Mouse (Mus musculus): ENCODE data around the gene Pde4dip.

Gene Pde4dip

DNA sequence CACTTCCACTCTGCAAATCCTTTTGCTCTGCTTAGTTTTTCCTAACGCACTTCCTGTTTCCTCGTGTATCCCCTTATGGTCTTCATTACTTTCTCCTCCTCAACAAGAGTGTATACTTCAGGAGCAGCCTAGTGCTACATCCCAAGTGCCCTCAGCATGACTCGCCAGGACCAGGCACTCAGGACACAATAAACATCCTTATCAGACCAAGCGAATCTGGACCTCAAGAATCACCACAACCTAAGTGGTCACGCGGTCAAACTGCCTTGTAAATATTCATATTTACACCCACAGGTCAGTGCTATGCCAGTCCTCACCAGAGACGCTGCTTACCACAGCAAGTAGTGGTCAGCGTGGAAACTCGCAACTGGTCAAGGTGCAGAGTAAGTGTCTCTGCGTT lies 139.7 kb downstream of the Pde4dip start:
- DNase-seq: no peak

DNA sequence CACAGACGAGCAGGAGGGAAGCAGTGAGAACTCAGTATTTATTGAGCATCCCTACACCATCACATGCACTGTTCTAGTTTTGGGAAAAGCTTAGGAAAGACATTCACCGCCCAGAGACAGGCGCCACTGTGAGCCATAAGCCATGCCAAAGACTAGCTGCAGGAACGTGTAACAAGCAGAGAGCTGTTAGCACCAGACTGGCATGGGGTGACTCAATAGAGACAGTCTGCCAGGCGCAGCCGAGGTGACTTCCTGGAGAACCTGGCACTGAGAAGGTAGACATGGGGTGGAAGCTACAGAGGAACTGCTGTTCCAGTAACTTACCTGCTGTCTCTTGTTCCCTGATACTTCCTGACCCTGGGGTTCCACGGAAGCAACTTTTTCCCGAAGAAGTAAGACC lies 145.7 kb downstream of the Pde4dip start:
- DNase-seq: no peak

DNA sequence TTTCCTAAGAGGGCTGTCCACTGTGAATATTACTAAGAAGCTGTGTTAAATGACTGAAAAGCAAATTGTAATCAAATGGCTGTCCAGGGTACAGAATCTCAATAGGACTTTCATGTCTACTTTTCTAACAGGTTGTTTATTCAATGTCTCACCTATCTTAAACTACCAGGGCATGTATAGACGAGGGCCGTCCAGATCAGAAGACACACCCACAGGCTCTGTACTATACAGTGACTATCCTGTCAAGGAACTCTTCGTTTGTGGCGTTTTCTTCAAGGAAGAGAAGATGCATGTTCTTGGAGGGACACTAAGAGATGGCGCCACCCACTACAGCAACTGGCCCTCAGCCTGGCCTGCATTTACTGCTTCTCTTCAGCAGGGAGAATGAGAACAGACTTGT lies 152.9 kb downstream of the Pde4dip start:
- no peak for DNase-seq

DNA sequence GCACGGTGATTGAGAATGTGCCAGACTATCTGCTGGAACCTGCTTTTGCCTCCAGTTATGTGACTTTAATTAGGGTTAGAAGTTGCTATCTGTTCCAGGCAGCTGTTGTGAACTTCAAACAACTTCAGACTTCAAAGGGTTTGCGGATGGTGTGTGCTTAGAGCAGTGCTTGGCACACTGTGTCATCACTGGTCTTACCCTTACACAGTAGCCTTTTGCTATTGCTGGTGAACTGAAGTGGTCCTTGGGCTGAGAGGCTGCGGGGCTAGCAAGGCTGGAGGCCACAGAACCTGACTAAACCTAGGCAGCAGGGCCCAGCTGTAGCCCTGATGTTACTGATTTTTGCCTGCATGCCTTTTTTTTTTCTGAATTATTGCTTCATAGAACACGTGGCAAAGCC lies 154.2 kb downstream of the Pde4dip start:
- no peak for DNase-seq

GRCm38 (mm10) chr3:97732622-97733021 lies 155.9 kb downstream of the Pde4dip start:
- DNase-seq: no peak

GRCm38 (mm10) chr3:97730624-97731023 lies 157.9 kb downstream of the Pde4dip start:
- no peak for DNase-seq

GRCm38 (mm10) chr3:97730131-97730530 lies 158.4 kb downstream of the Pde4dip start:
- DNase-seq: no peak

GRCm38 (mm10) chr3:97727801-97728200 lies 160.7 kb downstream of the Pde4dip start:
- DNase-seq: no peak

- DNase-seq: no peak
Measured at GRCm38 (mm10) chr3:97719116-97719515, 169.4 kb downstream of the Pde4dip start.

- DNase-seq: no peak
Measured at GRCm38 (mm10) chr3:97715922-97716321, 172.6 kb downstream of the Pde4dip start.

DNA sequence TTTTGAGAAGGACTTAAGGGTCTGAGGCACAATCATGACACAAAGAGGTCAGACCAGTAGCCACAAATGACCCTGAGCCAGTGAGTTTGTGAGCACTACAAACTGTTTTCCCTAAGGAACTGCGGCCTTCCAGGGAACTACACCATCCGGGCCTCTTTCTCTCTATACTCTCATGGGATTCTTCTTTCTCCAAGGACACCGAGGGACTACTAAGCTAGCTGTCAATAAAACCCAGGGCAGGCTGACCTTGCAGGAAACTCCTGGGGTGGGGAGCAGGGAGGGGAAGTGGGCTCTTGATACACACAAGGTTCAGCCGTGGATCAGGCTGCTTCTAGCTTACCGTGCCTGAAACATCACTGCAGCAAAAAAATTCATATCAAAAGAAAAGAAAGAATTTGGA lies 177.6 kb downstream of the Pde4dip start:
- DNase-seq: no peak

DNA sequence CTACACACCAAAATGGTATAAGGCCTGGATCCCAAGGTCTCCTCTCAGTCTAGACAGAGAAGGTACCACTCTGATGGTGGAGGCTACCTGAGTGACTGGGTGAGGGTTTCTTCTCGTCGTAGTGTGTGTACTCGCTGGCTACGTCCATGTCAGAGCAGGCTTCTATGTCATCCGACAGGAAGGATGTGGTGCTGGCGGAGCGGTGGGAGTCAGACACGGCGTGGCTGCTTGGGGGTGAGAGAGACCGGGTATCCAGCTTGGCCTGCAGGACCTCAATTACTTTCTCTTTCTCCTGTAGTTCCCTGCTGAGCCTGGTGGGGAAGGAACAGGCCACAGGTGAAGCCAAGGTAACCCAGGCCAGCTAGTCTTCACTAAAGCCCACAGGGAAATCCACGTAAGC lies 178.4 kb downstream of the Pde4dip start:
- DNase-seq: no peak

DNA sequence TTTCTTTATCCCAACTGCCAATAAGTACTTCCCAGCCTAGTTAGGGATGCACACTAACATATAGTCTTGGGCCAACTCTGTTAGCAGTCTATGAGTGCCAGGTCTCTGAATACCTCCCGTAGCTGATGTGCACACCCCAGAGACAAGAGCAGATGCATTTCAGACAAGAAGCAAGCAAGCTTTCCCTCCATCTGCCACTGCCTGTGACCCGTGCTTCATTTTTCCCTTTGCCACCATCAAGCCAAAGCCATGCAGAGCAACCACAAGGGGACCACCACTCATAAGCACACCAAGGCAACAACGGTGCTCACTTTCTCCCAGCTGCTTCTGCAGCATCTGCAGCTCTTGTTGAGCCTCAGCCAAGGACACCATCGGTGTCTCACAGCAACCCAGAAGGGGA lies 181.9 kb downstream of the Pde4dip start:
- no peak for DNase-seq

GRCm38 (mm10) chr3:97705508-97705907 lies 183.0 kb downstream of the Pde4dip start:
- no peak for DNase-seq

DNA sequence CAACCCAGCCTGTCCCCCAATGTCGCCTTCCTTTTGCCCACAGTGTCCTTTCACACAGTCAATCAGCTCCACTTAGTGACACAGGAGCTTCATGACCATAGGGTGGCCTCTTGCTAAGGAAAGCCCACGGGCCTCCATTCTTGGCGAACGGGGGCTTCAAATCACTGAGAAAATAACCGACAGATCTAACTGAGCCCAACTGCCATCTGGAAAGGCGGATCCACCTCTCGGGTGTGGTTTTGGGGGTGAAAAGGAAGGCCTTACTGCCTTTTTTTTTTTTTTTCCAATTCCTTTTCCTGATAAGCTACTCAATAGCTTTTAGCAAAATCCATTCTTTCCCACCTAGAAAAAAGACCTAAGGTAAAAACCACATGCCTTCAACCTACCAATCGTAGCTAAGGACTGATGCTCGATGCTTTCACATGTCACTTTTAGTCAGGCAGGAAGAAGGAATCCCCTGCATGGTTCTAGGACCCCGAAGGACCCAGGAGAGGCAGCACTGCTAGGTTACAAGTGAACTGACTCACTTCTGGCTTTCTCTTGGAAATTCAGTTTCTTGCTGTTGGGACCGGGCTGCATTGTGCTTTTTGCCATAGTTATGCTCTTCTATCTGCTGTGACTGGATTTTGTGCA lies 185.9 kb downstream of the Pde4dip start:
- DNase-seq: no peak

GRCm38 (mm10) chr3:97701198-97701597 lies 187.3 kb downstream of the Pde4dip start:
- no peak for DNase-seq

- DNase-seq: no peak
Measured at GRCm38 (mm10) chr3:97699061-97699460, 189.4 kb downstream of the Pde4dip start.

DNA sequence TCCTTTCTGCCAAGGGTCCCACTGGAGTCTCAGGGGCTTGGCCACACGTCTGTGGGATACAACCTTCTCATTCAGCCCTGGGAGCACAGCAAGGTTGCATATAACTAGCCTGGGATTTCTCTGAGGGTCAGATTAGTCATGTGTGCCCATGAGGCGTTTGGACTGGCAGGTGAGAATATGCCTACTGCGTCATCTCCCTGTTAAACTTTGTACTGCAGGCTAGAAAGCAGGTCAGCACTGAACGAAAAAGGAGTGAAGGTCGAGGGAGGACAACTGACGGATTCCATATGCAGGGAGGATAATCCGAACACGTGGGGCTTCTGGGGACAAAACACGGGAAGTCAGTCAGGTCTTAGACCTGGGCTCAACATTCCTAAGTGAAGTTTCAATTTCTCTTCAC lies 191.2 kb downstream of the Pde4dip start:
- no peak for DNase-seq

DNA sequence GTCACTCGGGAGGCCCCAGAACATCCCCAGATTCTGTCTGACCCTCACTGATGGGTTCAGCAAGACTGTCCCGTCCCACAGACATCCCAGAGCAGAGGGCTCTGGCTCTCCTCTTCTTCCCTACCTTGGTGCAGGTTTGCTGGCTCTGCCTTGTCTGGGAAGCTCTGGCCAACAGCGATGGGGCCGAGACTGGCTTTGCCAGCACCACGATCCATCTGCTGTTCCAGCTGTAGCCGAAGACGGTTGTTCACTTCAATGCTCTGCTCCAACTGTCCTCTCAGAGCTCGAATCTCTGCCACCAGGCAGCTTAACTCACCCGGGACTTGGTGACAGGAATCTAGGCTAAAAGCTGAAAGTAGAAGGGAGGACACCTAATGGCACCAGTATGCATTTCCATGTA lies 191.6 kb downstream of the Pde4dip start:
- no peak for DNase-seq

DNA sequence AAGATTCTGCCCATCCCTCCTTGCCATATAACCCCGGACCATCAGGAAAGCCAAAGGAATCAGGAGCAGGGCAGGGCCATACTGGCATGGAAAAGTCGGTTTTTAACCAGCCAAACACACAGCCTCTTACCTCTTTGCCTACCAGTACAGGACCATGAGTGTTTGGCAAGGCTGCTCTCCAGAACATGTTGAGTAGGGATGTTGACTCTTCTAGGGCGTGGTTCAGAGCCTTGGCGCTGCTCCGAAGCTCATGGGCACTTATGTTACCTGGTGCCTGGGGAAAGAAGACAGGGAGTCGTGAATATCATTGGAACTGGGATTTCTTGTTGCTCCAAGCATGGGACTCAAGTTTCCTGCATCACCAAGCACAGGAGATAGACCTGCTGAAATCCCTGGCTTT lies 194.7 kb downstream of the Pde4dip start:
- DNase-seq: no peak

DNA sequence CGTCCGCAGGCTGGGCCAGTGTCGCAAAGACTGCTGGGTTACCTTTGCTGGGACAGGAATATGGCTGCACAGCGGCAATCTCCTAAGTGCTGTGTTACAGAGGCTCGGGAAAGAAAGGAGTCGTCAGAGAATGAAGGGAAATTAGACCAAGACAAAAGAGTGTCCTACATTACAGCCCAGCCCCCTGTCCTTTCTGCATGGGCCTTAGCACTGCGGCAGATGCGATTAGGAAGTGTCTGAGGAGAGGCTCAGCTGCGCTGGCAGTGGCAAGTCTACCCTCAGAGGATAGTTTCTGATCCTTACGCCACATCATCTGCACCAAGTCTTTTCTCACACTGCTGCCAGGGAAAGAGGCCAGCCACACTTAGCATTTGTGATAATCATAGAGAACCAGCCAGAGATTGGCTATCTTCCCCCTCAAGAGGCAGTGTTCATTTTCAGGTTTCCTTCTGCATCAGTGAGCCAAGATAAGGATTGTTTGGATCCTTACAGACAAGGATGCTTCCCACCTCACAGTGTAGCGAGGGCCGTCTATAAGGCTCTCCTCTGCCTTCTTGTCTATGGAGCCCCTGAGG lies 197.0 kb downstream of the Pde4dip start:
- DNase-seq: no peak

- DNase-seq: peak; percentile 13
Measured at GRCm38 (mm10) chr3:97690590-97690989, 197.9 kb downstream of the Pde4dip start.

- DNase-seq: no peak
Measured at GRCm38 (mm10) chr3:97689289-97689688, 199.2 kb downstream of the Pde4dip start.

- no peak for DNase-seq
Measured at GRCm38 (mm10) chr3:97686372-97687117, 202.0 kb downstream of the Pde4dip start.

Measured in embryo, embryonic 11 days (tissue).